Mouse (Mus musculus) kidney, adult 2 months (tissue): Measurements from ENCODE around the gene Dph7.

Experiments
- CTCF ChIP-seq: fragments of 200-500 bp; conservative IDR thresholded peaks from 2 replicates; pipeline ENCODE4 v1.5.1; 2011; ENCODE audit warnings: low read depth, mild to moderate bottlenecking, control low read depth, low read length, moderate library complexity, mixed read lengths; ENCODE audit not compliant: insufficient read depth, insufficient read length
- POLR2A ChIP-seq: fragments of 200-500 bp; IDR thresholded peaks from one replicate; pipeline ENCODE4 v1.6.1; 2011; ENCODE audit warnings: low read depth, low read length, control low read depth

- TF ChIP-seq POLR2A: no peak
- no peak for TF ChIP-seq CTCF
Measured at GRCm38 (mm10) chr2:24950189-24950535, 12.0 kb upstream of the Dph7 start.
